Mouse (Mus musculus) kidney, postnatal 36 days (tissue): ENCODE data around the gene Boc.

Source experiments
- DNase-seq, 2 experiments: peaks; one replicate each; pipeline ENCODE4 v3.0.0; 2021 to 2022; ENCODE audit warnings: mixed read lengths in 2 of 2

Gene Boc

GRCm38 (mm10) chr16:44526689-44527088, 32.0 kb downstream of the Boc start:
- DNase-seq = no peak

- no peak for DNase-seq
These were observed 32.7 kb downstream of the Boc start for GRCm38 (mm10) chr16:44526044-44526443.

- no peak for DNase-seq
These were observed 35.1 kb downstream of the Boc start for GRCm38 (mm10) chr16:44523595-44523994.

- no peak for DNase-seq
These were observed 42.2 kb downstream of the Boc start for GRCm38 (mm10) chr16:44516498-44516897.

GRCm38 (mm10) chr16:44510521-44511213, 48.0 kb downstream of the Boc start:
- DNase-seq = no peak

- DNase-seq = no peak
These were observed 49.0 kb downstream of the Boc start for GRCm38 (mm10) chr16:44509458-44510344.

- no peak for DNase-seq
These were observed 49.9 kb downstream of the Boc start for GRCm38 (mm10) chr16:44508772-44509171.

GRCm38 (mm10) chr16:44508025-44508424, 50.7 kb downstream of the Boc start:
- DNase-seq = no peak

GRCm38 (mm10) chr16:44507027-44507929, 51.4 kb downstream of the Boc start:
- no peak for DNase-seq

GRCm38 (mm10) chr16:44505243-44505642, 53.5 kb downstream of the Boc start:
- peak in 1 of 2 experiments; percentile 33 for DNase-seq

GRCm38 (mm10) chr16:44502895-44503575, 55.7 kb downstream of the Boc start:
- DNase-seq = peak in 1 of 2 experiments; percentile 14

GRCm38 (mm10) chr16:44502325-44502724, 56.4 kb downstream of the Boc start:
- no peak for DNase-seq

GRCm38 (mm10) chr16:44501783-44502182, 56.9 kb downstream of the Boc start:
- no peak for DNase-seq

GRCm38 (mm10) chr16:44498447-44498846, 60.2 kb downstream of the Boc start:
- no peak for DNase-seq

GRCm38 (mm10) chr16:44496971-44497464, 61.7 kb downstream of the Boc start:
- DNase-seq = no peak

- peak; percentile 36 to 42 for DNase-seq
These were observed 64.1 kb downstream of the Boc start for GRCm38 (mm10) chr16:44494441-44495108.

GRCm38 (mm10) chr16:44493868-44494267, 64.8 kb downstream of the Boc start:
- peak in 1 of 2 experiments; percentile 49 for DNase-seq

GRCm38 (mm10) chr16:44492706-44493105, 66.0 kb downstream of the Boc start:
- no peak for DNase-seq

- DNase-seq = no peak
These were observed 66.5 kb downstream of the Boc start for GRCm38 (mm10) chr16:44492151-44492550.

- no peak for DNase-seq
These were observed 67.6 kb downstream of the Boc start for GRCm38 (mm10) chr16:44491051-44491450.

GRCm38 (mm10) chr16:44487194-44487593, 71.5 kb downstream of the Boc start:
- DNase-seq = no peak
